Mouse (Mus musculus): ENCODE measurements around the gene Itgb1bp1. TPM values are rescaled to one million over a fixed set of nuclear protein-coding genes. Genes with fewer than 3 reads are reported as not detected.
A peak's percentile ranks its signal among the peaks of the same experiment; 100 is the strongest.

Gene Itgb1bp1
- polyA plus RNA-seq, 1 experiment = 21.1 TPM

DNA sequence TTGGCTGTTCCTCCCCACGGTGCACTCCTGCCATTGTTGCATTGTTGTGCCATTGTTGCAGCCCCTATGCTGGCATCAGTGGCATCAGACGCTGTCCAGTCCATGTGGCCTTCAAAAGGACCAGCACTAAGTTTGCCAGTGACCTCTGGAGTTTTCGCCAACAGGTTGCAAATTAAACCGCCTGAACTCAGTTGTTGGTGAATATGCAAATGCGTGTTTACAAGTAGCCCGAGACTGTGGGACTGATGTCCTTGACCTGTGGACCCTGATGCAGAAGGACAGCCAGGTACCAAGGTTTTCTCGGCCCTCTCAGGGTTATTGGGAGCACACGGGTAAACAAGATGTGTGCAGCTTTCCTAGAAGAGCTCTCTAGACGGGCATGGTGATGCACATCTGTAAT lies 35.1 kb upstream of the Itgb1bp1 start:
- Histone ChIP-seq H3K9me3 (replicated peaks; ENCODE audit: control insufficient read depth, insufficient read depth, low read length, poor library complexity, severe bottlenecking) (no peaks in the 10 kb centered on the region), H3K27ac (ENCODE audit: insufficient read depth, low read length) (no peak overlapping the region), H3K4me1 (ENCODE audit: control insufficient read depth, insufficient read depth, low read length) (no peaks in the 10 kb centered on the region), H3K27me3 (ENCODE audit: control insufficient read depth, insufficient read depth, low read length, poor library complexity, severe bottlenecking) (no peaks in the 10 kb centered on the region), H3K4me3 (ENCODE audit: low read depth, low read length) (no peak overlapping the region), H3K36me3 (ENCODE audit: control insufficient read depth, insufficient read depth, low read length, poor library complexity, severe bottlenecking) (peaks cover 14% of the 10 kb centered on the region), H3K9ac (ENCODE audit: low read depth, poor library complexity, severe bottlenecking) (no peak overlapping the region)
- TF ChIP-seq POLR2A (IDR thresholded peaks at IDR 0.05; ENCODE audit: insufficient read depth, low read length) = no peak
- no peak for TF ChIP-seq CTCF (IDR thresholded peaks at IDR 0.05; ENCODE audit: low read depth, low read length)
- no peak for TF ChIP-seq EP300 (IDR thresholded peaks at IDR 0.05; ENCODE audit: insufficient read depth, low read depth, low read length)

DNA sequence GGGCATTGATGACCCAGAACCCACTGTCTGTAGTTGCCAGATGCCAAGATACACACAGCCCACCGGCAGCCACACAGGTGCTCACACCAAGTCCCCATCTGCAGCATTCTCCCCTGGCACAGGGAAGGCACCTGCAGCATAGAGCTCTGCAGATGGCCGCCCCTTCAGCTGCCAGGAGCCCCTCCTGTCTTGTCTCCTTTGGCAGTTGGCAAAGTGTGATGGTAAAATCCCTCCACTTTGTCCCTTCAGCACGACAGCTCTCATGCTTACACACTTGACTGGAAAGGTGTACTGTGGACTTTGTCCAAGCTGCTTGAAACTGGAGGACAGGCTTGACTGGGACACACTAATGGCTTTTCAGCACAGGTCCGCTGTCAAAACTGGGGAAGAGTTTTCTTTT lies 34.2 kb upstream of the Itgb1bp1 start:
- no peak for TF ChIP-seq EP300 (IDR thresholded peaks at IDR 0.05; ENCODE audit: insufficient read depth, low read depth, low read length)
- no peak for TF ChIP-seq CTCF (IDR thresholded peaks at IDR 0.05; ENCODE audit: low read depth, low read length)
- TF ChIP-seq POLR2A (IDR thresholded peaks at IDR 0.05; ENCODE audit: insufficient read depth, low read length) = no peak
- Histone ChIP-seq H3K9ac (ENCODE audit: low read depth, poor library complexity, severe bottlenecking) (no peak overlapping the region), H3K27ac (ENCODE audit: insufficient read depth, low read length) (no peak overlapping the region), H3K4me1 (ENCODE audit: control insufficient read depth, insufficient read depth, low read length) (no peaks in the 10 kb centered on the region), H3K27me3 (ENCODE audit: control insufficient read depth, insufficient read depth, low read length, poor library complexity, severe bottlenecking) (no peaks in the 10 kb centered on the region), H3K4me3 (ENCODE audit: low read depth, low read length) (no peak overlapping the region), H3K9me3 (replicated peaks; ENCODE audit: control insufficient read depth, insufficient read depth, low read length, poor library complexity, severe bottlenecking) (no peaks in the 10 kb centered on the region), H3K36me3 (ENCODE audit: control insufficient read depth, insufficient read depth, low read length, poor library complexity, severe bottlenecking) (peaks cover 12% of the 10 kb centered on the region)

DNA sequence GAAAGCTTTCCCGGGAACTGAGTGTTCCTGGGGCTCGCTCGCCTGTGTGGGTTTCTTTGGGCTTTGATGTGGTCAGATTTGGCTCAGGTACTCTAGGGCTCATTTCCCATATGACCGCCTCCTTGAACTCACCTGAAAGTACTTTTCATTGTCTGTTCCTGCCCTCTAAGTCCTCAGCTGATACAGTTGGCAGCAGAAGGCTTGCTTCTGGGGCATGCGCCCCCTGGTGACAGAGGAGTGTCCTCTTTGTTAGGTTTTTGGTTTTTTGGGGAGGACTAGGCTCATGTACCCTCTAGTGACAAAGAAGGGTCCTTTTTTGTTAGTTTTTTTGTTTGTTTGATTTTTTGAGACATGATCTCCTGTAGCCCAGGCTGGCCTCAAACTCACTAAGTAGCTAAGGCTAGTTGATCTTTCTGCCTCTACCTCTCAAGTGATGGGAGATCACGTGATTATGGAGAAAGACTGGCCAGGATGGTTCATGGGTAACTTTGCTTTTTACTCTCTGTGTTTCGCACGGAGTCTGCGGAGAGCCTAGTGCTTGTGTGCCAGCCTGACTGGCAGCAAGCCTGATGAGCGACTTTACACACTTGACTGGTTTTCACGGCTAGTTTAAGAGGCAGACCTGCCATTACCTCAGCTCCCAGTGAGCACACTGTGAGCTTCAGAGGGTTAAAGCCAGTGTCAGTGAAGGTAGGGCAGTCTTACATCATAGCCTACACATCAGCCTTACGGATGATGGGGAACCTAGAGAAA lies 32.2 kb upstream of the Itgb1bp1 start:
- TF ChIP-seq POLR2A (IDR thresholded peaks at IDR 0.05; ENCODE audit: insufficient read depth, low read length) (no peak), CTCF (IDR thresholded peaks at IDR 0.05; ENCODE audit: low read depth, low read length) (peak; percentile 82)
- Histone ChIP-seq H3K4me3 (ENCODE audit: low read depth, low read length) (no peak overlapping the region), H3K27me3 (ENCODE audit: control insufficient read depth, insufficient read depth, low read length, poor library complexity, severe bottlenecking) (no peaks in the 10 kb centered on the region), H3K36me3 (ENCODE audit: control insufficient read depth, insufficient read depth, low read length, poor library complexity, severe bottlenecking) (peaks cover 17% of the 10 kb centered on the region), H3K27ac (ENCODE audit: insufficient read depth, low read length) (no peak overlapping the region), H3K9me3 (replicated peaks; ENCODE audit: control insufficient read depth, insufficient read depth, low read length, poor library complexity, severe bottlenecking) (no peaks in the 10 kb centered on the region), H3K4me1 (ENCODE audit: control insufficient read depth, insufficient read depth, low read length) (no peaks in the 10 kb centered on the region), H3K9ac (ENCODE audit: low read depth, poor library complexity, severe bottlenecking) (no peak overlapping the region)

DNA sequence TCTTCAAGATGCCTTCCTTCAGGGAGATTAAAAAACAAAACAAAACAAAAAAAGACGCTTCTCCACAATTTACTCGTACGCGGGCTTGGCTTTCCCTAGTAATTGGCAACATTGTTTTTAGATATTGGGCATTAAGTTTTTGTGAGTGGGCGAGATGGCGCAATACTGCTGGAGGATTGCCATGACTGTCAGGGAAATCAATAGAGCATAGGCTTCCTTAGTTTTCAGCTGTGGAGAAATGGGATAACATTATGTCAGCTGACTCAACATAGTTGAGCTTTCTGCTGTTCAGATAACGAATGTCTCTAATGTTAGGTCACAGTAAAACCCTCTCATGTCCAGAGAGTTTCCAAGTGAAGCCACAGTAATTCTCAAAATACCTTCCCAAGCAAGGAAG lies 30.8 kb upstream of the Itgb1bp1 start:
- Histone ChIP-seq H3K36me3 (ENCODE audit: control insufficient read depth, insufficient read depth, low read length, poor library complexity, severe bottlenecking) (peaks cover 16% of the 10 kb centered on the region), H3K9ac (ENCODE audit: low read depth, poor library complexity, severe bottlenecking) (peak overlapping the region; percentile 55), H3K27ac (ENCODE audit: insufficient read depth, low read length) (no peak overlapping the region), H3K4me1 (ENCODE audit: control insufficient read depth, insufficient read depth, low read length) (no peaks in the 10 kb centered on the region), H3K9me3 (replicated peaks; ENCODE audit: control insufficient read depth, insufficient read depth, low read length, poor library complexity, severe bottlenecking) (no peaks in the 10 kb centered on the region), H3K27me3 (ENCODE audit: control insufficient read depth, insufficient read depth, low read length, poor library complexity, severe bottlenecking) (no peaks in the 10 kb centered on the region), H3K4me3 (ENCODE audit: low read depth, low read length) (peak overlapping the region; percentile 67; the same call in 1 of the 2 replicates)
- TF ChIP-seq CTCF (IDR thresholded peaks at IDR 0.05; ENCODE audit: low read depth, low read length) (no peak), POLR2A (IDR thresholded peaks at IDR 0.05; ENCODE audit: insufficient read depth, low read length) (no peak), EP300 (IDR thresholded peaks at IDR 0.05; ENCODE audit: insufficient read depth, low read depth, low read length) (no peak)

DNA sequence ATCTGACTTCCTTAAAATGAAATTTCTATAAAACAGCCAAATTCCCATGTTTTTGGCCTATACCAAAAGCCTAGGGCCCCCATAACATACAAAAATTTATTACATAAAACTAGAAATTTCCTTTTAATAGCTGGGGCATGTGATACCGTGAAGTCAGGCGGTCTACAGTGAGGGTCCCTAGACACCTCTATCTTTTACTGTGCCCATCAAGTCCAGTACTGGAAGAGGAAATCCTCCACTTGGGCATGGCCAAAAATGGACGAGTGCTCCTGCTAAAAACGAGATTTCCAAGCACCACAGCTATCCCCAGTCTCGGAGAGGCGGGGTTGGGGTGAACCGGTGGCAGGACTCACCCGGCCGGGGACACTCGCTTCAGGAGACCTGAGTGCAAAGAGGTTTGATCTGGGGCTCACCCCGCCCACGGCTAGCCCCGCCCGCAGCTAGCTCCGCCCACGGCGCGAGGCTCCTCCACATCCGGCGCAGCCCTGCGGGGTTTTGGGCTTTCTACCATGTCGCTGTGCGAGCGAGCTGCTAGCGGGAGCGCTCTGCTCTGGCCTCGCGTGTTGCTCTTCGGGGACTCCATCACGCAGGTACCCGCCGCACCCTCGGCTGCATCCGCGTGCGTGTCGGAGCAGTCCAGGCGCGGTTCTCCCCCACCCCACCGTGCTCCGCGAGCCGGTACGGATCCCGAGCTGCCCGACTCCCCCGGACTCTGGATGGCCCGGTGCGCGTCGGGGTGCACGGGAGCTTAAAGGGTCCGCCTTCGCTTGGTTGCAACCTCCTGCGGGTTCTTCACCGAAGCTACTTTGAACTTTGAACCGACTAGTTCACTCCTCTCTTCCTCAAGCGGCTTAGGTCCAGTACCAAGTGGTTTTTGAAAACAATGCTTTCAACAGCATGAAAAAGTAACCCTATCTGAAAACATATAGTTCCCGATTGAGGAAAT lies 30.1 kb upstream of the Itgb1bp1 start, which contains the start of gene Iah1:
Gene Iah1, plus strand, starts transcription at position 467 of the 946 bp plus-strand sequence.
- H3K4me1 ChIP-seq (ENCODE audit: control insufficient read depth, insufficient read depth, low read length) = no peaks in the 10 kb centered on the region
- H3K27me3 ChIP-seq (ENCODE audit: control insufficient read depth, insufficient read depth, low read length, poor library complexity, severe bottlenecking) = no peaks in the 10 kb centered on the region
- H3K4me3 ChIP-seq (ENCODE audit: low read depth, low read length) = peak within 1 kb of the TSS; percentile 67
- peaks cover 16% of the 10 kb centered on the region for H3K36me3 ChIP-seq (ENCODE audit: control insufficient read depth, insufficient read depth, low read length, poor library complexity, severe bottlenecking)
- TF ChIP-seq CTCF (IDR thresholded peaks at IDR 0.05; ENCODE audit: low read depth, low read length) = no peak
- TF ChIP-seq POLR2A (IDR thresholded peaks at IDR 0.05; ENCODE audit: insufficient read depth, low read length) = peak; percentile 90
- no peaks in the 10 kb centered on the region for H3K9me3 ChIP-seq (replicated peaks; ENCODE audit: control insufficient read depth, insufficient read depth, low read length, poor library complexity, severe bottlenecking)
- peak within 1 kb of the TSS; percentile 55 for H3K9ac ChIP-seq (ENCODE audit: low read depth, poor library complexity, severe bottlenecking)
- H3K27ac ChIP-seq (ENCODE audit: insufficient read depth, low read length) = no peak within 1 kb of the TSS

DNA sequence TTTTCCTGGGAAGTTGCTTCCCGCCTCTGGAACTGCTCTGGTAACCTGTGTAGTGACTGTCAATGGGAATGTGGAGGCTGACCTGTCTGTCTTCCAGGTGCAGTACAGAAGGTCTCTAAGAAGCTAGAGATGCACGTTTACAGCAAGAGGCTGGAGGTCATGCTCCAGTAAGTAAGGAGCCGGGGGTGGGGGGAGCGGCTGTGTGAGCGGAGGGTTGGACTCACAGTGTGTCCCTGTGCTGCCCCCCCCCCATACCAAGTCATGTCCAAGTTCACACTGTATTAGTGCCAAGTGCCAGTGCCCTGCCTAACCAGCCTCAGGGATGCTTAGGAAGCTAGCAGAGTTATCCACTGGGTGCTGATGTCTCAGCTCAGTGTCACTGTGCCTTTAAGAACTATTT lies 26.1 kb upstream of the Itgb1bp1 start:
- Histone ChIP-seq H3K4me3 (ENCODE audit: low read depth, low read length) (no peak overlapping the region), H3K27ac (ENCODE audit: insufficient read depth, low read length) (no peak overlapping the region), H3K36me3 (ENCODE audit: control insufficient read depth, insufficient read depth, low read length, poor library complexity, severe bottlenecking) (peaks cover 44% of the 10 kb centered on the region), H3K9ac (ENCODE audit: low read depth, poor library complexity, severe bottlenecking) (no peak overlapping the region), H3K9me3 (replicated peaks; ENCODE audit: control insufficient read depth, insufficient read depth, low read length, poor library complexity, severe bottlenecking) (no peaks in the 10 kb centered on the region), H3K27me3 (ENCODE audit: control insufficient read depth, insufficient read depth, low read length, poor library complexity, severe bottlenecking) (no peaks in the 10 kb centered on the region), H3K4me1 (ENCODE audit: control insufficient read depth, insufficient read depth, low read length) (no peaks in the 10 kb centered on the region)
- TF ChIP-seq CTCF (IDR thresholded peaks at IDR 0.05; ENCODE audit: low read depth, low read length) = no peak
- TF ChIP-seq POLR2A (IDR thresholded peaks at IDR 0.05; ENCODE audit: insufficient read depth, low read length) = no peak
- no peak for TF ChIP-seq EP300 (IDR thresholded peaks at IDR 0.05; ENCODE audit: insufficient read depth, low read depth, low read length)

All from ES-Bruce4 (cell line).